Mouse (Mus musculus): Measurements from ENCODE around the gene Gnl2.

The Gnl2 gene

DNA sequence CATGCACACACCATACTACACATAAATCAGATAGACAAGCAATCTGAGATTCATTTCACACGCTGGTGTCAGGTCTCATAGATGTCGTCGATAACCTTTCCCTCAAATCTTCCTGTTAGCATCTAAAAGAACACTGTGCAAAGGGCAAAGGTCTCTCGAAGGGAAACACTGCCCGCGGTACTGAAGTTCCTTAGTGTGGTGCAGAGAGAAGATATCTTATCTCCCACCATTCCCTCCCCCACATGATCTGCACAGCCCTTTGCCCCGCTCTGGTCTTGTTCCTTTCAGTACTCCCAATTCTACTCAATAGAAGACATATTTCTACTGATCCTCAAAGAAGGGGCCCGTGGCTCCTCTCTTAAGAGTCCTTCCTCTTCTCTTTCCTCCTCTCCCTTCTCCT is 13.4 kb upstream of the Gnl2 start:
- DNase-seq (ENCODE audit: low read depth, low spot score): no peak

- DNase-seq (ENCODE audit: low read depth, low spot score): no peak
Measured at GRCm38 (mm10) chr4:125004886-125005285, 11.5 kb upstream of the Gnl2 start.

DNA sequence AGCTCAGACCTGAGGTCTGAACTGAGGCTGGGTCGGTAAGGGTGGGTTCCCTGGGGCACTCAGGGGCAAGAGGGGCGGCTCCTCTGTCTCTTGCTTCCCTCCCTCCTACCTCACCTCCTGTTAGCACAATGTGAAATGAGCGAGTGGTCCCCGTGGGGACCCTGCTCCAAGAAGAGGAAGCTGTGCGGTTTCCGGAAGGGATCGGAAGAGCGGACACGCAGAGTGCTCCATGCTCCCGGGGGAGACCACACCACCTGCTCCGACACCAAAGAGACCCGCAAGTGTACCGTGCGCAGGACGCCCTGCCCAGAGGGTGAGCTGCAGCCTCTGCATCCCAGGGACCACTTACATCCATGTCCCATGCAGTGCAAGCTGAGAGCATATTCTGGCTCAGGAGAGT is 8.9 kb upstream of the Gnl2 start:
- no peak for DNase-seq (ENCODE audit: low read depth, low spot score)

GRCm38 (mm10) chr4:125008220-125008619 is 8.2 kb upstream of the Gnl2 start:
- DNase-seq (ENCODE audit: low read depth, low spot score): no peak

DNA sequence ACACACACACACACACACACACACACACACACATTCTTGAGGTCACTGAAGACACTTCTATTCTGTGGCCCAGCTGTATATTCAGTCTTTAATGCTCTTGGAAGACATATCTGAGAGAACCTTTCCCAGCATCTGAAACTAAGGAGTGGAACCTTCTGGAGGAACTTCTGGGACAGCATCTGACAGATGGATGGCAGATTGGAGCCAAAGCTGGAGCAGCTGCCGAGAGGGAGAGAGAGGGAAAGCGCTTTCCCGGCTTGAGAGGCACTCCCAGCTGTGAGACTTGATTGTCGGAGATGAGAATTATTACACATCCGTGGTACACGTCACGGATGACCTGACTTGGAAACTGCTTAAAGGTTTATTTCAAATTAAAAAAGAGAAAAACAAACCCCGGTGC is 7.7 kb upstream of the Gnl2 start:
- no peak for DNase-seq (ENCODE audit: low read depth, low spot score)

- no peak for DNase-seq (ENCODE audit: low read depth, low spot score)
Measured at GRCm38 (mm10) chr4:125017431-125017830, 1.0 kb downstream of the Gnl2 start.

- no peak for DNase-seq (ENCODE audit: low read depth, low spot score)
Measured at GRCm38 (mm10) chr4:125020780-125021538, 4.6 kb downstream of the Gnl2 start.

DNA sequence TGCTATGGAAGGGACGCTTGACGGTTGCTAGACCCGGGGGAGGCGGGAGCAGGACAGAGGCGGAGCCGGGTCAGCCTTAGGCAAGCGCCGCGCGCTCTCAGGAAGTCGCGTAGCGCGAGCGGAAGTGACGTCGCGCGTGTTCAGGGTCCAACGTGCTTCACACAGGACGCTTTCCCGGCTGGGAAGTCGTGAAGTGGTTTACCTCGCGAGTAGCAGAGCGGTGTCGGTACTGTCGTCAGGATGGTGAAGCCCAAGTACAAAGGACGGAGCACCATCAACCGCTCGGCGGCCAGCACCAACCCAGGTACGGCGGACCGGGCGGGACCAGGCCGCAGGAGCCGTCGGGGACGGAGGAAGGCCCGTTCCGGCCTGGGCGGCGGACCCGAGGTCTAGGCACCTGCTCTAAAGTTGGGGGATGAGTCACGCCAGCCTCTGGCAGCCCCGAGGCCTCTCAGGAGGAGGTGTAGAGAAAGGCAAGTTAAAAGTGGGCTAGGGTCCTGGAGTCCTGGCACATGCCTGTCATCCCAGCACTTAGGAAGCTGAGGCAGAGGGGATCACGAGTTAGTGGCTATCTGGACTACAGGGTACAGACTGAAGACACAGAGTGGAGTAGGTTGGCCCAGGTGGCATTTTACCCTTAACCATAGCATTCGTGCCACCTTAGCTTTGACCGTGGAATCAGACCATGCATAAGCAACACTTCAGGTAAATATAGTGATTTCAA is 13.7 kb downstream of the Gnl2 start:
- DNase-seq (ENCODE audit: low read depth, low spot score): peak; percentile 65

DNA sequence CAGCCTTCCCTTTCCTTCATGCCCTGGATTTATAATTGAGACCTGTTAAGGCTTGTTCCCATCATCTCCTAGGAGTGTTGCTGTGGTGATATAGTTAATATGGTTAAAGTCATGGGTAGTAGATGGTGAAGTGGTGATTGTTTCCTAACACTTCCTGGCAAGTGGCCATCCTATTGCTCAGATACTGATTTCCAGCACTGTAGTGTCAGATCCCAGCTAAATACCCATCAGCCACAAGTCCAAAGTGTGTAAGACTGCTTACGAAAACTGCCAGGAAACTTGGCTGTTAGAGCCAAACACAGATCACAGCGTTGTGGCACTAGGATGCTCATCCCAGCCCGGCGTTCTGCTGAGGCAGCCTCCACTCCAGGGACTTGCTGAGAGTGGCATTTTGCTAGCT is 18.0 kb downstream of the Gnl2 start:
- DNase-seq (ENCODE audit: low read depth, low spot score): no peak

GRCm38 (mm10) chr4:125044454-125044853 is 28.1 kb downstream of the Gnl2 start:
- no peak for DNase-seq (ENCODE audit: low read depth, low spot score)

- no peak for DNase-seq (ENCODE audit: low read depth, low spot score)
Measured at GRCm38 (mm10) chr4:125055385-125055784, 39.0 kb downstream of the Gnl2 start.

DNA sequence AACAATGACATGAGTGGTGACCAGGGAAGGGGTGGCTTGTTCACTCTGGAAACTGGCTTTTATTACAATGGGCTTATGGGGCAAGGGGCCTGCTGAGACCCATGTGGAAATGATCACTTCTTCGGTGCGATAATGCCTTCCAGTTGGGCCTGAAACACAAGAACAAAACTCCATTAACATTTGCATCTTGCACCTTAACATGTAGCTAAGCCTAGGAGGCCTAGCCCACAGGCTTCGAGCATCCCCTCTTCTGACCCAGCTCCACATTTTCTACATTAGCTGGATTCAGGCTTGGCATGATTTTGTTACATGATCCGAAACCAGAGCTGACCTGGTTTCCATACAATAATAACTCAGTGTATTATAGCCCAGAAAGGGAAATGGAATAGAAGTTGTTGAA is 40.1 kb downstream of the Gnl2 start:
- DNase-seq (ENCODE audit: low read depth, low spot score): no peak

GRCm38 (mm10) chr4:125057273-125057672 is 40.9 kb downstream of the Gnl2 start:
- no peak for DNase-seq (ENCODE audit: low read depth, low spot score)

DNA sequence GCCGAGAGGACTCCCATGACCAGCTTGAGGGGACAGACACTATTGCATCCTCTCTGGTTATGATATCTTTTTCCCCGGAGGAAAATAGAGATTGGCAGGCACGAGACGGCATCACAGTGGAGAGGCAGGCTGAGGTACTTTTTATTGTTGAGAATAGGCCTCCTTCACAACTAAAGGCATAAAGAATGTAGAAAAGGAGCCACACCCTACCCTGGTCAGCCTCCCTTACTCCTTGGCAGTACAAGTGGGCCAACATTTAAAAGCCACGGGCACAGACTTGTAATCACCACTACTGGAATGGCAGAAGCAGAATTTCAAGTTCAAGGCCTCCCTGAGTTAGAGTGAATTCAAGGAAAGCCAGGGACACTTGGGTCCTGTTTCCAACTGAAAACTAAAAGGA is 41.6 kb downstream of the Gnl2 start:
- no peak for DNase-seq (ENCODE audit: low read depth, low spot score)

- no peak for DNase-seq (ENCODE audit: low read depth, low spot score)
Measured at GRCm38 (mm10) chr4:125059025-125059424, 42.6 kb downstream of the Gnl2 start.

DNA sequence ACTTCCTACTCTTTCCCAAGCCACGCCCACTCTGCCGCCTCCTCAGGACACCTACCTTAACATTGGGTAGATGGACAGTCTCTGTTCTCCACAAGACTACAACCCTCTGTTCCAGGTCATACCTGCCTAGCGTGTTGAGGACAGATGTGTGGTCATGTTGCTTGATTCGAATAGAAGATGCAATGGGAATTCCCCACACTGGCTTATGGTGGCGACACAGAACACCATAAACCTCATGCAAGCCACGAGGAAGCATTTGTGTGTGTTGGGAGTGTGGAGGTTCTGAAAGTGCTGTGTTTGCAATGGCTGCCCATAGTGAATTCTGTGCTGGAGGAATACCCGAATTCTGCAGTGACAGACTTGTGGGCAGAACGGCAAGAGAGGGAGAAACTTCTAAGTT is 47.4 kb downstream of the Gnl2 start:
- no peak for DNase-seq (ENCODE audit: low read depth, low spot score)

- DNase-seq (ENCODE audit: low read depth, low spot score): no peak
Measured at GRCm38 (mm10) chr4:125065517-125066307, 49.3 kb downstream of the Gnl2 start, which contains the start of gene Dnali1. TSS of gene Dnali1 (minus strand) at chr4:125065703.

- peak; percentile 79 for DNase-seq (ENCODE audit: low read depth, low spot score)
Measured at GRCm38 (mm10) chr4:125066490-125067370, 50.3 kb downstream of the Gnl2 start, which contains the start of gene Snip1. TSS of gene Snip1 (plus strand) at chr4:125066672.

DNA sequence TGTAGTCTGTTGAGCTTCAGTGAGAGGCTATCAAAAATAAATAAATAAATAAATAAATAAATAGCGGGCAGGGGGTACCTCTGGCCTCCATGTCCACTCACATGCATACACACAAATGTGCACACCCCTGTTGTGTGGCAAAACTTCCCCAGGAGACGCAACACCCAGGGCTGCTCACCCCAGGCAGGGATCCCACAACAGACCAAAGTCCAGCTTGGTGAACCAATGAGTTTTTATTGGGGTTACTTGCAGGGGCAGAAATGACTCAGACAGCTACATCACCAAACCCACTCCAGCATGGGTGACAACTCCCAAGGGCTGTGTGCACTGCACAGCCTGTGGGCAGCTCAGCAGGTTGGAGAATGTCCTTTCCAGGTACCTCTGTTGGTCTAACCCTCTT is 61.3 kb downstream of the Gnl2 start:
- no peak for DNase-seq (ENCODE audit: low read depth, low spot score)

GRCm38 (mm10) chr4:125078698-125079097 is 62.3 kb downstream of the Gnl2 start:
- DNase-seq (ENCODE audit: low read depth, low spot score): no peak

Data from brain, embryonic 18.5 days (tissue).